Mouse (Mus musculus) cerebellum, postnatal 4 days (tissue): ENCODE results near the gene Gpr137.
"Not testable (repeated sequence)": the region's sequence is repeated elsewhere in the genome, so short reads cannot be mapped to it uniquely, and the experiment has no call there.

Experiments used
- DNase-seq, 2 experiments: peaks; one replicate each; pipeline ENCODE4 v3.0.0; 2022; ENCODE audit warnings: low spot score in 2 of 2, mixed read lengths in 1 of 2

Gpr137 gene

DNA sequence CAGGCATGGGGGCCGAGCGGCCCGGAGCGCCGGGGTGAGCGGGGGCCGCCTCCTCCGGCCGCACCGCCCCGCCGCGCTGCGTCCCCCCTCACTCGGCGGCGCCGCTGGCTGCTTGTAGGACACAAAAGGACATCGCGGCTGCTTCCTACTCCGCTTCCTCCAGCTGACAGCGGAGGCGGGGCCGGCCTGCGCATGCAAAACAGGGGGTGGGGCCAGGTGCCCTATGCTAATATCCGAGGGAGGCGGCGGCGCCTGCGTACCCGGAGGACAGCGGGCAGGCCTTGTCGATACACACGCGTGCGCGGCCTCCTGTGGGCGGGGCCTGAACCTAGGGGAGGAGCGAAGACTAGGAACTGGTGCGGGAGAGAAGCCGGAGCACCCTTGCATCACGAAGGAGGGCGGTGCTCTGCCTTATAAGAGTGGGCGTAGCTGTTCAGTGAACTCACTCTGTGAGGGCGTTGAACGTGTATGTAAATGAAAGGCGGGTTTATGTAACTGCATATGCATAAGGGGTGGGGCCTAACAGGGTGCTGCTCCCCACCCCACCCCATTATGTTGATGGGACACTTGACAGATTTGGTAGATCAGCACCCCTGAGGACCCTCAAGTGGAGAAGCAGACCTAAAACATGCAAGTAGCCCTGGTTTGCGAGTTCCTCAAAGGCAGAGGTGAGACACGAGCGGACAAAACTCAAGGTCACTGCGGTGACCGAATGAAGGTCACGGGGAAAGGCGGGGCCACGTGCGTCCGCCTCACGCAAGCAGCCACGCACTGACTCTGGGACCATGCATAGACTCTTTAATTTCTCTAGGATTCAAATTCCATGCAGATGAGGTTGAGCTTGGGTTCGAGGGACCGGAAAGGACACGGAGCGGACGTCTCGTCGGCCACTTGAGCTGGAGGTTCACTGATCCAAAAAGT lies 20.4 kb downstream of the Gpr137 start, which contains the start of gene Esrra:
Gene Esrra, minus strand, starts transcription at position 167 of the 921 bp plus-strand sequence.
- DNase-seq: peak; percentile 97 to 98

GRCm38 (mm10) chr19:6920741-6921636 lies 21.3 kb downstream of the Gpr137 start:
- DNase-seq: no peak

GRCm38 (mm10) chr19:6919876-6920740 lies 22.2 kb downstream of the Gpr137 start:
- DNase-seq: no peak

GRCm38 (mm10) chr19:6919431-6919830 lies 22.8 kb downstream of the Gpr137 start:
- no peak for DNase-seq

DNA sequence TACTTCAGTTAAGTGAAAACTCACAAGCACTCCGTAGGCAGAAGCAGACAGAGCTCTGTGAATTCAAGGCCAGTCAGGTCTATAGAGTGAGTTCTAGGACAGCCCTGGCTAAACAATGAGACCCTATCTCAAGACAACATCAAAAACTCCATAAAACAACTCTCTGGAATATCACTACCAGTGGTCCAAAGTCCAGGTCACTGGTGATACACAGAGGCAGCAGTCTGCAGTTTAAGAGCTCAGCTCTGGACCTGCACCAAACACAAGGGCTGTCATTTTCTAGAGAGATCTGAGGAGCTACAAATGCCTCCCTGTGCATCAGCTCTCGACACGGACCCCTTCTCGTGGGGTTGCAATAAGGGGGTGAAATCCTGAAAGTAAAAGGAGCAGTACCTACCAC lies 24.0 kb downstream of the Gpr137 start:
- no peak for DNase-seq

DNA sequence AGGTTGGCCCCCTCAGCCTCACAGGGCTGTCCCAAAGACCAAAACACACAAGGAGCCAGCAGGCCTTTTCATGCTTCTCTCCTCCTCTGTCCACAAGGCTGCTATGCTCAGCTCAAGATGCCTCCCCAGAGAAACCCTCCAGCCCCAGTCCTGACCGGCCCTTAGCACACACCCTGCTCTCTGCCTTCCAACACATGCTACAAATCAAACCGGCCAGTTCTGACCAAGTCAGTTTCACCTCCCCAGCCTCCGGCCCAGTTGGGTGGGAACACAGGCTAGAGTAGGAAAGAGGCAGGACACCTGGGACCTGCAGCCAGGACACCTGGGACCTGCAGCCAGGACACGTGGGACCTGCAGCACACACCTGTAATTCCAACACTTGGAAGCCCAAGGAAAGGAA lies 25.8 kb downstream of the Gpr137 start:
- no peak for DNase-seq

GRCm38 (mm10) chr19:6915276-6915675 lies 27.0 kb downstream of the Gpr137 start:
- no peak for DNase-seq

DNA sequence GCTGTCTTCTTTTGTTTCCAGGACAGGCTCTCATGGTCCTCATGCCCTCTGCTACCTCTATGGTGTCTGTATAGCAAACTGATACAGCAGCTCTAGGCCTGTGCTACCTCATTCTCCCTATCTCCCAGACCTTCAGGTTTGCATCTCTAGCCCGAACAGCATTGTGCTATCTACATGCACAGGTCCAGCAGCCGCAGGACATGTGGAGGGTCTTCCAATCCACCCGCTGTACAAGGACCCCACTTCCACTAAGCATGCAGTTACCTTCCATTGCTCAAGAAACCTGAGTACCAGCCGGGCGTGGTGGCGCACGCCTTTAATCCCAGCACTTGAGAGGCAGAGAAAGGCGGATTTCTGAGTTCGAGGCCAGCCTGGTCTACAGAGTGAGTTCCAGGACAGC lies 27.7 kb downstream of the Gpr137 start:
- no peak for DNase-seq

DNA sequence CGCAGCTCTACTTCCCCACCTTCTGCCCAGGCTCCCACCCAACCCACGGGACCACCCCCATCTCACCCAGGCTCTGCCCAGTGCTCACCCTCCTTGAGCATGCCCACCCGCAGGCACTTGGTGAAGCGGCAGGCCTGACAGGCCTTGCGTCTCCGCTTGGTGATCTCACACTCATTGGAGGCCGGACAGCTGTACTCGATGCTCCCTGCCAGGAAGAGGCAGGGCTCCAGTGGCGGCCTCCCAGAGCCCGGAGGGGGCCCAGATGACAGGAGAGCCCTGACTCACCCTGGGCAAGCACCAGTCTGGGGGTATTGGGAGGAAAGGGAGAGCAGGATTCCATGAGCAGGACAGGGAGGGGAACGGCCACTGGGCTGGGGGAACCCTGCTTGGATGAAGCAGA lies 28.3 kb downstream of the Gpr137 start:
- no peak for DNase-seq

GRCm38 (mm10) chr19:6913036-6913435 lies 29.2 kb downstream of the Gpr137 start:
- no peak for DNase-seq

DNA sequence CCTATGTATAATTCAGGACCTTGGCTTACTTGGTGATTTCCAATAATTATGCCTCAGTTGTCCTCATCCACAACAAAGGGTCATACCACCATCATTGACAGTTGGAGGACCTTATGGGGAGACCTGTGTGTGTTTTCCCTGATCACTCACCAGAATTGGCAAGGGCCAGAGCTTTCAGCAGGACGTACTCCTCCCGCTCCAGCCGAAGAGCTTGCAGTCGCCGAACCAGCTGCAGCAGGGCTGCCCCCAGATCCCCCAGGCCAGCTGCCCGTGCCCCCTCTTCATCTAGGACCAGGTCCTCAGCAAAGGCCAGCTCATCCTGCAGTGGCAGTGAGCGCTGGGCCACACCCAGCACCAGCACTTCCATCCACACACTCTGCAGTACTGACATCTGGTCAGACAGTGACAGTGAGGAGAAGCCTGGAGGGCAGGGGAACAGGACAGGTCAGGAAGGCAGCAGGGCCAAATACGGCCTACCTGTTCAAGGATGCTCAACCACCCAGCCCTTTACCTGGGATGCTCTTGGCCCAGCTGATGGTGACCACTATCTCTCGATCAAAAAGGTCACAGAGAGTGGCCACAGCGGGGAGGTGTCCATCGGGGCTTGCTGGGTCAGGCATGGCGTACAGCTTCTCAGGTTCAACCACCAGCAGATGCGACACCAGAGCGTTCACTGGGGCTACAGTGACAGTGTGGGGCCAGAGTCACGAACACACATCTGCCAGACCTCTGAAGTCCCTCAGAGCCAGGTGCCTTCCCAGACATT lies 29.9 kb downstream of the Gpr137 start:
- DNase-seq: no peak

GRCm38 (mm10) chr19:6911101-6912074 lies 30.9 kb downstream of the Gpr137 start:
- DNase-seq: no peak

DNA sequence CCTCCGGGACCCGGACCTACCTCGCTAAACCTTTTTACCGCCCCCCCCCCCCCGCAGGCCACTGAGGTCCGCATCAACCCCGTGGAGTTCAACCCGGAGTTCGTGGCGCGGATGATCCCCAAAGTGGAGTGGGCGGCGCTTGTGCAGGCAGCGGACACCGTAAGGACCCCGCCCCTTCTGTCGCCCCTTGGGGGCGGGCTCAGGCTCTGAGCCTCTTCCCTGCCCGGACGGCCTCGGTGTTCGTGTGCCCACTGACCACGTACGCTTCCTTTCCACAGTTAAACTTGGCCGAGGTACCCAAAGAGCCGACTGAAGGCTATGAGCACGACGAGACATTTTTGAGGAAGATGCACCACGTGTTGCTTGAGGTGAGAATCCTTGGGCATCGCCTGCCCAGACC lies 32.0 kb downstream of the Gpr137 start:
- not testable (repeated sequence) for DNase-seq

DNA sequence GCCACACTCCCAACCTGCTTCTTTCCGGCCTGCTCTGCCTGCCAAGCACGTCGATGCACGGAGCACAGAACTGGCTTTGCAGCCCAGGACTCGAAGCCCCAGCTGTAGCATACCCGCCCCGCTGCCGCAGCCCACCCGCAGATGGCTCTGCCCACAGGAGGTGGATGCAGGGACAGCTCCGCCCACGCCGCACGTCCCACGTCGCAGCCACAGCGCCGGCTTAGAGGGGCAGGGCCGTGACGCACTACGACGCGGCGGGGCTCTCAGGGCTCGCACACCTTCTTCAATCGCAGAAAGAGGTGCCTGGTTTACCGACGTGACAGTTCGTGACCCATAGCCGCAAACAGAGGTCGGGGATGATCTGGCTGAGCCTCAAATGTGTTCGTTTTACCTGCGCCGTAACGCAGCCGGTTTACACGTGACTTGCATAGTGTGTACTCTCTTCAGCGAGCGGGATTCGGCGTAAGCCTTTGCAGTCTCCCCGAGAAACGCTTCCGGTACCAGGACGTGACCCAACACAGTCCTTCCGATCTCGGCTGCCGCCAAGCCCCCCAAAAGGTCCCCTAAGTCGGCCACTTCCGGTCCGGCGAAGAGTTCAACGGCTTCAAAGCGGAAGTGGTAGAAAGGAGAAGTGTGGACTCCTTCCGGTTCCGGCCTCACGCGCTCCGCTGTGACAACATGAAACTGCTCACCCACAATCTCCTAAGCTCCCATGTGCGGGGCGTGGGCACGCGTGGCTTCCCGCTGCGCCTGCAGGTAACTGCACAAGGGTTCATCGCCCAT lies 32.6 kb downstream of the Gpr137 start, which contains the start of the genes Trmt112 and Prdx5:
Gene Trmt112, plus strand, starts transcription at position 192 of the 783 bp plus-strand sequence.
Gene Prdx5, minus strand, starts transcription at position 600 of the 783 bp plus-strand sequence.
- DNase-seq: peak; percentile 74 to 85

- DNase-seq: no peak
Measured at GRCm38 (mm10) chr19:6909021-6909420, 33.3 kb downstream of the Gpr137 start.

GRCm38 (mm10) chr19:6907811-6908540 lies 34.3 kb downstream of the Gpr137 start:
- no peak for DNase-seq

GRCm38 (mm10) chr19:6907094-6907493 lies 35.2 kb downstream of the Gpr137 start:
- DNase-seq: no peak

- no peak for DNase-seq
Measured at GRCm38 (mm10) chr19:6906199-6906598, 36.1 kb downstream of the Gpr137 start.
